Mouse (Mus musculus) embryonic fibroblast, embryonic 13.5 days (primary cell): ENCODE results near the gene Olfr955. TPM values are rescaled to one million over a fixed set of nuclear protein-coding genes. Genes with fewer than 3 reads are reported as not detected.

Experiments
- H3K27ac ChIP-seq: 2 replicates; pipeline ENCODE4 v1.5.1; 2012; ENCODE audit warnings: low read length, control low read depth, inconsistent platforms; ENCODE audit not compliant: insufficient read depth
- H3K4me1 ChIP-seq: 2 replicates; pipeline ENCODE4 v1.6.1; 2011; ENCODE audit warnings: low read length; ENCODE audit not compliant: control insufficient read depth, insufficient read depth
- H3K4me3 ChIP-seq: 2 replicates; pipeline ENCODE4 v1.5.1; 2011; ENCODE audit warnings: mild to moderate bottlenecking, control low read depth, low read length; ENCODE audit not compliant: insufficient read depth
- CTCF ChIP-seq: IDR thresholded peaks from 2 replicates; pipeline ENCODE4 v1.5.1; 2011; ENCODE audit warnings: mild to moderate bottlenecking, control low read depth, low read length, moderate library complexity, borderline replicate concordance; ENCODE audit not compliant: insufficient read depth
- POLR2A ChIP-seq: IDR thresholded peaks from 2 replicates; pipeline ENCODE4 v1.6.1; 2011; ENCODE audit warnings: low read depth, mild to moderate bottlenecking, control low read depth, low read length, moderate library complexity
- polyA plus RNA-seq: library from polyadenylated mRNA; stranded (reverse); fragments of >200 nt; gene quantifications from 2 replicates; pipeline ENCODE4 v1.2.4, GENCODE M21; 2011; ENCODE audit warnings: low read depth; ENCODE audit not compliant: missing spikeins, insufficient read length

Olfr955 gene
- polyA plus RNA-seq = not detected in 2 replicates

DNA sequence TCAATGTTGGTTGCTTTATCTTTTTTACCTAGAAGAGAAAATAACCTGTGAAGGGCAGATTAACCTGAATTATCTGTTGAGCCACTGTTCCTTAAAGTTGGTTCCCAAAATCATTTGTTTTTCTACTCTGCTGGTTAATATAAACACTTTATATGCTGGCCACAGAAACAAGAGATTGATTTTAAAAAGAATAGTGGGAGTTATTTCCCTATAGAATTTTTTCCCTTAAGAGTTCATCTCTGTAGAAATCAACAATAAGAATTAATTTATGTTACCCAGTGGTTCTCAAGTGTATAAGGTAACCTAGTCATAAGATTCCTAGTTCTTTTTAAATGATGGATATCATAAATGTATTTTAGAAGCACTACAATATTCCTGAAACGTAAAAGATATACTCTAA lies at the start of gene Olfr955:
Gene Olfr955 (minus strand): TSS at position 101 of the 400 bp plus-strand sequence.
- H3K27ac ChIP-seq = no peak within 1 kb of the TSS
- no peak for TF ChIP-seq POLR2A
- TF ChIP-seq CTCF = no peak
- H3K4me1 ChIP-seq = no peaks in the 10 kb centered on the region
- H3K4me3 ChIP-seq = no peak within 1 kb of the TSS

DNA sequence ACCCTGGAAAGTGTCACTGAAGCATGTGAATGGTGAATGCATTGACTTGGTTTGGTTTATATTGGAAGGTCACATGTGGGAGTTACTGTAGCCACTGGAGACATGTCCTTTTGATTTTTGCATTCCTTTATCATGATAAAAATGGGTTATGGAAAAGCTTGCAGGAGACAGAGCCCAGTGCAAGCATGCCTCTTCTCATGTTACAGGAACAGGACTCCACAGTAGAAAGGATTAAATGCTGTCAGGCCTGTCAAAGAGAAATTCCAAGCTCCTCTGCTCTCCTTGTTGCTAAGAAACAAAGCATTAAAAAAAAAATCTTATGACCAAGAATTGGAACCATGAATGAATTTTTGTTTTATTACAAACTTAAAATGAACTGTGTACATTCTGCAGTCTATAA lies 46.9 kb upstream of the Olfr955 start:
- Histone ChIP-seq H3K27ac (peak overlapping the region; percentile 78), H3K4me1 (peaks cover 4% of the 10 kb centered on the region), H3K4me3 (no peak overlapping the region)
- TF ChIP-seq POLR2A (no peak), CTCF (no peak)

DNA sequence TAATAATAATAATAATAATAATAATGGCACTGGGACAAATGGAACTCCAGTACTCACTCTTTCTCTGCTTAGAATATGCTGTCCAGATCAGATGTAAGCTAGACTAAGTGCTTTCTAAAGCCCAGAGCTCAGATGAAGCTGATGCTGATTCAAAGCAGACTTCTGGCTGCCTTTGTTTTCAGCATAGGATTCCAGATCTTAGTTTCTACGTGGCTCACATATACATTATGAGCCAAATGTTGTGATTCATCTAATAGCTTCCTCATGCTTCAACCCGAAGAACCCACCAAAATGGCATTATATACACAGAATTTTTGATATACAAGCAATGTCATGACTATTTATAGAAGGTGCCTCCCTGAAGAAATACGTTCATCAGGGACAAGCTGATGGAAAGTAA lies 43.8 kb upstream of the Olfr955 start, which contains the start of gene Olfr957:
Gene Olfr957 (minus strand): TSS at position 279 of the 400 bp plus-strand sequence.
- peaks cover 4% of the 10 kb centered on the region for H3K4me1 ChIP-seq
- H3K27ac ChIP-seq = peak within 1 kb of the TSS; percentile 40
- TF ChIP-seq POLR2A = no peak
- TF ChIP-seq CTCF = no peak
- H3K4me3 ChIP-seq = no peak within 1 kb of the TSS

DNA sequence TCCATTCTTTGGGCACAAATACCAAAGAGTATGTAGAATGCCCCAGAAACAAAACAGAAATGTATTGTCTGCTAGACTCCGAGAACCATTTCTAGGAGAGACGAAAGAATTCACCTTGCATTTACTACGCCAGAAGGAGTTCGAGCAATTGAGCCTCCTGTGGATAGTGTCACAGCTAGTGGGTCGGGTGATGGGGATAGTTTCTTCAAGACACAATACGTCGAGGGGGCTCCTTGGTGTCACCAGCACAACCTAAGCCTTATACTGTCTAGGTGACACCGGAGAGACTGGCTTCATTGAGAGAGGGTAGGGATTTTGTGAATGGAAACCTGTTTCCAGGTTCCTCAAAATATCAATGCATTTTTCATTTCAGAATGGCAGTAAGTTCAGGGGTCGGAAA lies 37.7 kb upstream of the Olfr955 start:
- Histone ChIP-seq H3K27ac (no peak overlapping the region), H3K4me1 (no peaks in the 10 kb centered on the region)
- TF ChIP-seq POLR2A (no peak), CTCF (no peak)

DNA sequence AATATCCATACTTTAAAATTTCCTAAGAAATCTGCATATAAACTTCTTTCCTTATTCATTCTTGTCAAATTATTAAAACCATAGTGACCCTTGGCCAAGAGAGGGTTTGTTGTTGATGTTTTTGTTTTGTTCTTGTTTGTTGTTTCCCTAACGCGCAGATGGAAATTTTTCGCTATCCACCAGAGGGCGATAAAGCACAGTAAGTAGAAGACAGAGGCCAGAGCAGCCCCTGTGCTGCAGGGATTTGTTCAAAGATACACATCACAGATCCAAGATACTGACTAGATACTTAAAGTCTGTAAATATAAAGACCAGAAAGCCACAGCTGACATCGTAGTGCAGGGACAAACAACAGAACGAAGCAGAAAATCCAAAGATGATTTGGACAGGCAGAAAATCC lies 37.3 kb upstream of the Olfr955 start:
- no peak overlapping the region for H3K4me3 ChIP-seq
- H3K4me1 ChIP-seq = no peaks in the 10 kb centered on the region
- no peak for TF ChIP-seq CTCF
- TF ChIP-seq POLR2A = no peak
- no peak overlapping the region for H3K27ac ChIP-seq

More for the DNA sequence above, 37.7 kb upstream of the Olfr955 start:
- no peak overlapping the region for H3K4me3 ChIP-seq

DNA sequence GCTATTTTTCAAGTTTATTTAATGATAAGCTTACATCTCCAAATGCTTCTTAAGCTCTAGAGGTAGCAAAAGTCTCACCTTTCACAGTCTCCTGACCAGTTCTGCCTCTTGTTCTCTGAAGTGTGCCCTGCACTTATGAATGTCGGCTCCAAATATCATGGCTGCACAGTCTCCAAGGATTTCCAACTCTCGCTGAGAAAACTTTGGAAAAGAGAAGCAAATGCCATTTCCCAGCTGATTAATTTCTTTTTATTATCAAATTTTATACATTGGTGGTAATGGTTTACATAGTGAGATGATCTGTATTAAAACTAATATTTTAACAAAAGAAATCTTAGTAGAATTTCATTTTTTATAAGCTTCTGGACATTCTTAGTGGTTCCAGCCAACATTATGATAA lies 22.2 kb upstream of the Olfr955 start, which contains the start of gene Olfr44:
Gene Olfr44 (minus strand): TSS at position 101 of the 400 bp plus-strand sequence.
- no peak within 1 kb of the TSS for H3K4me3 ChIP-seq
- no peaks in the 10 kb centered on the region for H3K4me1 ChIP-seq
- no peak within 1 kb of the TSS for H3K27ac ChIP-seq
- TF ChIP-seq POLR2A = no peak
- TF ChIP-seq CTCF = no peak

DNA sequence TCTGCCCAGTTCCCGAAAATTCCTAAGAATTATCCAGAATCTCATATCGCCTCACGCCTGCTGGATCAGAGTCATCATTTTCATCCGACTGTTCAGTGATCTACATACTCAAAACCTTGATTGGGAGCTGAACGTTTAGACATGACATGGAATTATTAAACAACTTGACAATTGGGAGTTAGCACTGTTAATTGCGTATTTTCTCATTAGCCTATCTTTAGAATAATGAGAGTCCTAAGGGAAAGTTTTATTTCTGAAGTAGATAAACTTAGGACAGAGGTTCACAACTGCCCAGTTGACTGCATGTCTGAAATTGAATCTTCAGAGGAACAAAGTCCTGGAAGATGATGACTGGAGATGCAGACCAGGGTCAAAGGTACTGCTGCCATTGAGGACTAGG lies 15.3 kb downstream of the Olfr955 start, which contains the start of gene Olfr954:
Gene Olfr954 (plus strand): TSS at position 301 of the 400 bp plus-strand sequence.
- TF ChIP-seq POLR2A (no peak), CTCF (no peak)
- Histone ChIP-seq H3K4me3 (no peak within 1 kb of the TSS), H3K4me1 (no peaks in the 10 kb centered on the region), H3K27ac (no peak within 1 kb of the TSS)

DNA sequence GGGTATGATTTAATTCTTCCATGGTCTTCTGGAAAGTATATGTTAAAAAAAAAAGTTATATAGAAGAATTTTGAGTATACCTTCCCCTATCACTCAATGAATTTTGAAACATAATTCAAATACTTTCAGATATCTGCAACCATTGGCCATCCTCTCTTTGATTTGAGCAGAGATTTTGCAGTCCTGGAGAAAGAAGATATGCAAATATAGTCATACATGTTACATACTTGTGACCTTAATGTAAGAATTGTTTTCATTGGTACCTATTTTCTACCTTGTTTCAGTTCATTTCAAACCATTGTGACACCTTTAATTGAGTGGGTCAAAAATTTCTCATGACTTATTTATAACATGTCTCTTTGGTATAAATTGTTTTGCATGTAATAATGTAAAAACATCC lies 44.7 kb downstream of the Olfr955 start, which contains the start of gene Olfr952:
Gene Olfr952 (minus strand): TSS at position 101 of the 400 bp plus-strand sequence.
- TF ChIP-seq POLR2A = no peak
- no peak for TF ChIP-seq CTCF
- H3K27ac ChIP-seq = no peak within 1 kb of the TSS
- H3K4me1 ChIP-seq = no peaks in the 10 kb centered on the region
- no peak within 1 kb of the TSS for H3K4me3 ChIP-seq

Other genes with a start within 250 kb of the Olfr955 start
- not detected in 2 replicates for gene Olfr1537, start 221.9 kb downstream of the Olfr955 start, polyA plus RNA-seq
- not detected in 2 replicates for gene Olfr945, start 195.1 kb downstream of the Olfr955 start, polyA plus RNA-seq
- not detected in 2 replicates for gene Olfr948, start 145.9 kb downstream of the Olfr955 start, polyA plus RNA-seq
- not detected in 2 replicates for gene Olfr951, start 84.5 kb downstream of the Olfr955 start, polyA plus RNA-seq
- not detected in 2 replicates for gene Olfr952, start 44.8 kb downstream of the Olfr955 start, polyA plus RNA-seq
- gene Olfr954, start 15.2 kb downstream of the Olfr955 start, polyA plus RNA-seq = not detected in 2 replicates
- not detected in 2 replicates for gene Olfr44, start 22.1 kb upstream of the Olfr955 start, polyA plus RNA-seq
- gene Olfr957, start 43.9 kb upstream of the Olfr955 start, polyA plus RNA-seq = not detected in 2 replicates
- not detected in 2 replicates for gene Olfr958, start 82.1 kb upstream of the Olfr955 start, polyA plus RNA-seq
- gene Olfr959, start 103.6 kb upstream of the Olfr955 start, polyA plus RNA-seq = not detected in 2 replicates
- gene AW551984, start 132.5 kb upstream of the Olfr955 start, polyA plus RNA-seq = 27.0 and 64.8 TPM in 2 replicates
- not detected in 2 replicates for gene Olfr148, start 138.7 kb upstream of the Olfr955 start, polyA plus RNA-seq
- not detected in 2 replicates for gene Olfr960, start 149.4 kb upstream of the Olfr955 start, polyA plus RNA-seq
- not detected in 2 replicates for gene Olfr961, start 173.1 kb upstream of the Olfr955 start, polyA plus RNA-seq
- gene Olfr963, start 195.3 kb upstream of the Olfr955 start, polyA plus RNA-seq = not detected in 2 replicates
- not detected in 2 replicates for gene Olfr149, start 235.2 kb upstream of the Olfr955 start, polyA plus RNA-seq
- not detected in 2 replicates for gene Olfr965, start 239.4 kb upstream of the Olfr955 start, polyA plus RNA-seq